Mouse (Mus musculus): ENCODE data around the gene Prkar2b.

GRCm38 (mm10) chr12:31944405-31944804, 116.7 kb downstream of the Prkar2b start:
- TF ChIP-seq REST (IDR thresholded peaks at IDR 0.05; ENCODE audit: insufficient read depth, insufficient read length) (no peak), POLR2A (IDR thresholded peaks at IDR 0.05; ENCODE audit: insufficient read length, low read depth) (no peak)
